Mouse (Mus musculus): ENCODE results near the gene Ap2s1. TPM values are rescaled to one million over a fixed set of nuclear protein-coding genes. Genes with fewer than 3 reads are reported as not detected.

The Ap2s1 gene
- 154 and 157 TPM in 2 replicates for polyA plus RNA-seq (2012; rRNA removed)

DNA sequence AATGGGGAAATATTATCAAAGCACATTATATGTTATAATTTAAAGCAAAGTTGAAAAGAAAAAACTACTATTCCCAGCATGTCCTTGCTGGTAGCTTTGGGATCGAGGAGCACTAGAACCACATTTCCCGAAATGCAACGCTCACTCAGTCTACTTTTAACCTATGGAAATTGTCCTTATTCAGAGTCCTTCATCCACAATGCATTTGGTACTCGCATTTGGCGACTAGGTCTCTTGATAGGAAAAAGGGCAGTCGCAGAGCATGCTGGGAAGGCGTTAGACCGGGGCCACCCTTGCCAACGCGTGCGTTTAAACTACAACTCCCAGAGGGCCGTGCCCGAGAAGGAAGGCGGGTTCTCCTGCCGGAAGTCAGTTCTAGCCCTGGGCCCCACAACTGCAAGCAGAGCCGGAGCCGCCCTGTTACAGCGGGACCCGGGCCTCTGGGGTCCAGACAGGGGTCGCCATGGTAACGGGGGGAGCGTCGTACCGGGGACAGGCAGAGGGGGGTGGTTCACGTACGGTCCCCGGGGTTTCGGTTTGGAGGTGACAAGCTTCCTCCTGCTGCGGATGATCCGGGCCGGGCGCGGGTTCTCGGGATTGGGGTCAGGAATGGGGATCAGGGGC, at the start of gene Ap2s1:
Ap2s1 (plus strand) TSS at position 338 of the 624 bp plus-strand sequence.

DNA sequence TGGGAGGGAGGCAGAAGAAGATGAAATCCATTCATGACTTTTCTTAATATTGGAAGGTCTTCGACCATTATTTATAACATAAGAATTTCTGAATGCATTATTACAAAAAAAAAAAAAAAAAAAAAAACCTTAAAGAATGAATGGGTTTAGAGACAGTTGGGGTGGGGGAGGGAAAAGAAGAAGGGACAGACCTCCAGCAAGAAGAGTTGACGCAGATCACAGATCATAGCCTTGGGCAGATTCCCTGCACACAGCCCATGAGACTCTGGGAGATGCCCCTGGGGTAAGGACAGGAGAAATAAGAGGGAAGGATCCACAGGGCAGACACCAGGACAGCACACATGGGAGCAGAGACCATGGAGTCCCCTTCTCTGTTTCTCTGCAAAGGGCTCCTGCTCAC, 16.6 kb upstream of the Ap2s1 start, which contains the start of gene Ceacam9:
Ceacam9 (plus strand) TSS at position 301 of the 400 bp plus-strand sequence.

DNA sequence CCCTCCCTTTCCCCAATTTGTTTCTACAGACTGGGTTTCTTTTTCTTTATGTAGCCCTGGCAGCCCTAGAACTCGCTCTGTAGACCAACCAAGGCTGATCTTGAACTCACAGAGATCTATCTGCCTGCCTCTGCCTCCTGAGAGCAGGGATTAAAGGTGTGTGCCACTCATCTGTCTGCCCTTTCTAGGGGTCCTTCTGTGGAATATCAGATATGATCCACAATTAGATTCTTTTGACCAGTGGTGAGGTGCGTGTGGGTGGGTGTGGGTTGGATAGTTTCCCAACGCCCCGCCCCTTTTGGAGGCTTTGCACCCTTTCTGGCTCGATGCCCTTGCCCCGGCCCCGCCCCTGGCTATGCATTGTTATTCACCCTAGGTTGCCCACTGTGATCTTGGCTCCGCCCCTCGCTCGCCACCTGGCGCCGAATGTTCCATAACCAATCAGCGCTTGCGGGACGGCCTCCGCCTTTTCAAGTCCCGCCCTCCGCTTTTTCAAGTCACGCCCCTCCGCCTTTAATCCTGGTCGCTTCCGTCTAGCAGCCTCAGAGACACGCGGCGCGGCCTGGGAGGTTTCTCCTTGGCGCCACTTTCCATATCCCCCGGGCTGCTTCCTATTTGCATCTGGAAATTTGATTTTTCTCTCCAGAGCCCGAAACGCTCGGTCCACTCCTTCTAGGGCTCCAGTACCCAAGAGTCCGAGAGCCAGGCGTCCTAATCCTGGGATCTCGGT, 42.8 kb downstream of the Ap2s1 start, which contains the start of gene Slc1a5:
Slc1a5 (plus strand) TSS at position 516 of the 730 bp plus-strand sequence.

Other genes with a start within 250 kb of the Ap2s1 start
- 4.2 TPM in 2 replicates for gene Arhgap35, start 123.4 kb upstream of the Ap2s1 start, polyA plus RNA-seq (2012; rRNA removed)
- gene Ceacam15, start 62.7 kb upstream of the Ap2s1 start, polyA plus RNA-seq (2012; rRNA removed): not detected in 2 replicates
- gene Ceacam9, start 16.5 kb upstream of the Ap2s1 start, polyA plus RNA-seq (2012; rRNA removed): not detected in 2 replicates
- 73.9 and 75.4 TPM in 2 replicates for gene Slc1a5, start 42.9 kb downstream of the Ap2s1 start, polyA plus RNA-seq (2012; rRNA removed)
- 30.6 and 36.3 TPM in 2 replicates for gene Strn4, start 77.5 kb downstream of the Ap2s1 start, polyA plus RNA-seq (2012; rRNA removed)
- 7.4 and 7.5 TPM in 2 replicates for gene Fkrp, start 78.3 kb downstream of the Ap2s1 start, polyA plus RNA-seq (2012; rRNA removed)
- gene Prkd2, start 104.5 kb downstream of the Ap2s1 start, polyA plus RNA-seq (2012; rRNA removed): 4.9 and 5.2 TPM in 2 replicates
- 0.61 and 0.81 TPM in 2 replicates for gene Dact3, start 136.9 kb downstream of the Ap2s1 start, polyA plus RNA-seq (2012; rRNA removed)
- 0.50 and 0.61 TPM in 2 replicates for gene Gng8, start 153.4 kb downstream of the Ap2s1 start, polyA plus RNA-seq (2012; rRNA removed)
- gene Ptgir, start 168.1 kb downstream of the Ap2s1 start, polyA plus RNA-seq (2012; rRNA removed): 1.1 and 1.4 TPM in 2 replicates
- 68.8 and 69.7 TPM in 2 replicates for gene Calm3, start 185.7 kb downstream of the Ap2s1 start, polyA plus RNA-seq (2012; rRNA removed)
- 0.03 and 0.04 TPM in 2 replicates for gene Pnmal2, start 206.3 kb downstream of the Ap2s1 start, polyA plus RNA-seq (2012; rRNA removed)
- gene Pnmal1, start 221.3 kb downstream of the Ap2s1 start, polyA plus RNA-seq (2012; rRNA removed): 0.01 TPM in 2 replicates
- gene Gm42372, start 244.7 kb downstream of the Ap2s1 start, polyA plus RNA-seq (2012; rRNA removed): 0.01 TPM in 1 of 2 replicates, not detected in the other

All from liver, embryonic 18 days (tissue).